Mouse (Mus musculus): ENCODE data around the gene Me3.

Me3 gene

GRCm38 (mm10) chr7:89632342-89633251 is at the start of gene Me3:
Me3 (plus strand) TSS chr7:89632392.
- peak; percentile 64 for DNase-seq

GRCm38 (mm10) chr7:89590039-89590438 is 42.2 kb upstream of the Me3 start:
- peak; percentile 6 for DNase-seq

GRCm38 (mm10) chr7:89590542-89591251 is 41.5 kb upstream of the Me3 start:
- peak; percentile 10 for DNase-seq

GRCm38 (mm10) chr7:89595813-89596212 is 36.4 kb upstream of the Me3 start:
- DNase-seq = no peak

- DNase-seq = no peak
Observed at GRCm38 (mm10) chr7:89605589-89606536, 26.3 kb upstream of the Me3 start.

DNA sequence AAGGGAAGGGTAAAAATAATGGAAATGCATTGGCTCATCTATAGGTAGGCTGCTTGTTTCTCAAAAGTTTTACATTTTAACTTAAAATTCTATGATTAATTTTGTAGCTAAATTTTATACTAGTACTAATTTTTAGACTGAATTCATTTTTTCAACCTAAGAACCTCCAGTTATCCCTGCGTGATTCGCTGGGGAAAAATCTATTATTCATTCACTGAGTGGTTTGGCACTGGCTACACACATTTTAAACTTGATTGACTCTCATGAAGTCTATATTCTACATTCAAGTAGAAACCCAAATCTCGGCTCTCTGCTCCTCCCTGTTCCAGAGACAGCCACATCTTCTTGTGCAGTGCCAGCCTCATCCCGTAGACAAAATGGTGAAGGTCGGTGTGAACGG is 24.9 kb upstream of the Me3 start:
- DNase-seq = no peak

DNA sequence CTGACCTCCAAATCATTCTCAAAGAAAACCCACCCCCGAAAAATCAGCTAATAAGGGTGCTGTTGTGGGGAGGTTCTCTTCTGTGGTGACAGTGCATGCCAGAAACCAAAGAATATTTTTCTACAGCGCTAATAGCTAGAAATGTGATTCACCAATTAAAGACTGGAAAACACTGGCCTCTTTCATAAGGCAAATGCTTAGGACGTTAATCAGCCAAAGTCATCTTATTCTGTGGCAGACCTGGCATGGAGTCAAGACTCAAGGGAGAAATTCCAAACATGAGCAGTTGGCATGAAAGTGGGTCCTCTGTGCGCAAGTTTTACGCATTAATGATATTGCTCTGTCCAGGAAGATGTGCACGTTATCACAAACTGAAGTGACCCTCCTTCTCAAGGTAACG is 21.0 kb upstream of the Me3 start:
- DNase-seq = no peak

- no peak for DNase-seq
Observed at GRCm38 (mm10) chr7:89616235-89616634, 16.0 kb upstream of the Me3 start.

- no peak for DNase-seq
Observed at GRCm38 (mm10) chr7:89623331-89623730, 8.9 kb upstream of the Me3 start.

DNA sequence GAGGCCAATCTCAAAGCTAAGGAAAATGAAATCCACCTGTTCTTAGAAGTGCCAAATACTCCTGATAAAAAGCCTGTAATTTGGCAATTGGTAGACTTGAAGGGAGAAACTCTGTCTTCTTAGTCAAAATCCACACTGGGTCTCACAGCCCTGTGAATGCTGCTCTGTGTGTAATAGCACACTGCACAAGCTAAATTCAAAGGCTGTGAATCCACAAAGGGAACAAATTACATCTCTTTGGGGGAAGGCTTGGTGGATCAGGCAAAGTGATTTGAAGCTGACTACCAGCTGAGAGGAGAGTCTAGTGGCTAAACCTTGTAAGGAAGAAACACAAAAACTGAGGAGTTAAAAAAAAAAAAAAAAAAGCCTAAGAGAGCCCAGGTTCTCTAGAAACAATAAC is 4.8 kb upstream of the Me3 start:
- no peak for DNase-seq

- DNase-seq = no peak
Observed at GRCm38 (mm10) chr7:89628006-89628405, 4.2 kb upstream of the Me3 start.

GRCm38 (mm10) chr7:89629006-89629405 is 3.2 kb upstream of the Me3 start:
- no peak for DNase-seq

GRCm38 (mm10) chr7:89629914-89630313 is 2.3 kb upstream of the Me3 start:
- DNase-seq = no peak

- no peak for DNase-seq
Observed at GRCm38 (mm10) chr7:89630796-89631195, 1.4 kb upstream of the Me3 start.

DNA sequence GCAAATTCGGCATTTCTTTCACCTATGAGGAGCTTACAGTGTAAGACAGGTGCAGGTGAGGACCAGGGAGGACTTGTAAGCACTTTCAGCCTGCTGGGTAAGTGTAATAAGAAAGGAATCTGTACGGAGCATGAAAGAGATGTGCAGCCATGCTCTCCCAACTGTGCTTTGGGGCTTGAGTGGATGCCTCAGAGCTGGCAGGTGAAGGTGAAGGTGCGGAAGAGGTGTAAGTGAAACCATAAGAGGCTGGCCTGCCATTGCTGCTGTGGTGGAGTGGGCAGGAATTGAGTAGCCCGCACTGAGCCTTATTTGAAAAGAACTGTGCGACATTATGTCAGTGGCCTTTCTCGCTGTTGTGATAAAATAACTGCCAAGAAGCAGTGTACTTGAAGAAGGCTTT is 8.3 kb downstream of the Me3 start:
- DNase-seq = no peak

GRCm38 (mm10) chr7:89640944-89641661 is 8.9 kb downstream of the Me3 start:
- no peak for DNase-seq

- DNase-seq = no peak
Observed at GRCm38 (mm10) chr7:89645015-89645414, 12.8 kb downstream of the Me3 start.

- DNase-seq = no peak
Observed at GRCm38 (mm10) chr7:89647864-89648263, 15.7 kb downstream of the Me3 start.

DNA sequence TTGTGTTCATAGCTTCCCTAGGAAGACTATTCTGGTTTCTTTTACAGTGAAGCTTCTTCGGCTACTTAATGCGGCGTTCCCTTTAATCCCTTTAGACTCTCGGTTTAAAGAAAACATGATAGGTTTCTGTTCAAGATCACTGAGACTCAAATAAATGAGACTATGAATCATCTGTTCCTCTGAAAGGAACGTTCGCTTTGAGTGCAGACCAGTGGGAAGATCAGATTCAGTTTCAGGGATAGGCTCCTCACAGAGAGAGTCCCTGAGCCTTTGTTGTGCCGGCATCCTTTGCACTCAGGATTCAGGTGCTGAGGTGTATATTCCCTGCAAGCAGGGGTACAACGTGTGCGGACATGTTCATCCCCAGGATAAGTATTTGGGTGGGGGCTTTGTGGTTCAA is 25.0 kb downstream of the Me3 start:
- DNase-seq = no peak

DNA sequence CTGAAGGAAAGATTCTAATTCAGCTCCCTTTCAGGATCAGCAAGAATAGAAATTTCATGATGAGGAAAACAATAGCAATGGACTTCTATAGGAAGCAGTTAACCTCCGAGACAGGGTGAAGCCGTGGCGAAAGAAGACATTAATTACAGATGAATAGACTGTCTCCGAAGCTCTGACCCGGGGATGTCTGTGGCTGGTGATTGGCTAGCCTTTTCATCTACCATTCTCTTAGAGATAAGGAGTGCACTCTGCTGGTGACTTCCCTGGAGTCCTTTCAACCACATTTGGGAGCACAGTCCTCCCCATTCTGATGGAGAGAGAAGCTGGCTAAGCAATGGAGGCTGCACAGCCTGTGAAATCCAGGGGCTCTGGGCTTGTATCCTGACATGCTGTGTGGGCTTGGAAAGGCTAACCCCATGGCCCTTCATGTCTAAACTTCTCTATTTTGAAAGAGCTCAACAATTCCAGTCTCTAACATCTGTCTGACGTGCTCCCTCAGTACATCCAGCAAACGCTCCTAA is 25.6 kb downstream of the Me3 start:
- DNase-seq = no peak

DNA sequence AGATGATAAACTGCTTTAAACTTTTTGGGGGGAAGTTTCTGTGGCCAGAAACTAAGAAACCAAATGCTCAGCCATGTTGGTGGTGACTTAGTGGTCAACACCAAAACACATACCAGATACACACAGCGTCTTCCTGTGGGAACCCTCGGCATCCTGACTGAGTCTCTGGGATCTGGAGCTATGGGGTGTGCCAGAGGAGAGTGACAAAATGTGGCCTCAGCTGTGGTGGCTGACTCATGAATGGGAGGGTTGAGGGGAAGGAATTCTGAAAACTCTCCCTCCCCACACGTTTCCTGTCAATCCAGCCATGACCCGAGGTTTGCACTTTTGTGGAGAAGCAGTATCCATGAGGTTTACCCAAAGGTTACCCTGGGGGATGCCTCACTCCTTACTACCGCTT is 32.0 kb downstream of the Me3 start:
- DNase-seq = no peak

GRCm38 (mm10) chr7:89666361-89666760 is 34.2 kb downstream of the Me3 start:
- DNase-seq = peak; percentile 26

All from right cerebral cortex, postnatal 25 days (tissue).